Mouse (Mus musculus): Measurements from ENCODE around the gene Pir. TPM values are rescaled to one million over a fixed set of nuclear protein-coding genes. Genes with fewer than 3 reads are reported as not detected.

Pir gene
- polyA plus RNA-seq, 1 experiment from 2014 or later = 9.0 TPM

- Histone ChIP-seq H3K4me2 (no peak overlapping the region), H3K27me3 (peaks cover 13% of the 10 kb centered on the region; the same call in 1 of the 2 replicates), H3K36me3 (no peaks in the 10 kb centered on the region), H3K4me3 (no peak overlapping the region), H3K9me3 (no peaks in the 10 kb centered on the region), H3K27ac (no peak overlapping the region), H3K9ac (no peak overlapping the region), H3K4me1 (no peaks in the 10 kb centered on the region)
- no peak for ATAC-seq (ENCODE audit: insufficient number of reproducible peaks, insufficient read depth, low FRiP score, low TSS enrichment, low read depth)
- WGBS = 84% methylated on average over 4 of the region's 4 CpGs
These were observed 69.4 kb downstream of the Pir start for GRCm38 (mm10) chrX:164338591-164338990.

- no peak for ATAC-seq (ENCODE audit: insufficient number of reproducible peaks, insufficient read depth, low FRiP score, low TSS enrichment, low read depth)
- WGBS = 78% methylated on average over 4 of the region's 4 CpGs
- Histone ChIP-seq H3K4me3 (no peak overlapping the region), H3K4me1 (no peaks in the 10 kb centered on the region), H3K27me3 (peaks cover 8% of the 10 kb centered on the region; the same call in 1 of the 2 replicates), H3K9me3 (no peaks in the 10 kb centered on the region), H3K4me2 (no peak overlapping the region), H3K9ac (no peak overlapping the region), H3K27ac (no peak overlapping the region), H3K36me3 (no peaks in the 10 kb centered on the region)
These were observed 76.3 kb downstream of the Pir start for GRCm38 (mm10) chrX:164345359-164345938.

GRCm38 (mm10) chrX:164348937-164349336 is 79.8 kb downstream of the Pir start:
- ATAC-seq (ENCODE audit: insufficient number of reproducible peaks, insufficient read depth, low FRiP score, low TSS enrichment, low read depth) = no peak

GRCm38 (mm10) chrX:164365153-164365865 is 96.1 kb downstream of the Pir start:
- H3K36me3 ChIP-seq = no peaks in the 10 kb centered on the region
- peaks cover 15% of the 10 kb centered on the region for H3K27me3 ChIP-seq
- H3K27ac ChIP-seq = no peak overlapping the region
- no peak overlapping the region for H3K4me2 ChIP-seq
- 77% methylated on average over 4 of the region's 4 CpGs for WGBS
- no peaks in the 10 kb centered on the region for H3K9me3 ChIP-seq
- no peak for ATAC-seq (ENCODE audit: insufficient number of reproducible peaks, insufficient read depth, low FRiP score, low TSS enrichment, low read depth)
- no peak overlapping the region for H3K4me3 ChIP-seq
- H3K9ac ChIP-seq = no peak overlapping the region
- H3K4me1 ChIP-seq = no peaks in the 10 kb centered on the region

More at GRCm38 (mm10) chrX:164348937-164349336, 79.8 kb downstream of the Pir start:
- 80% methylated on average over 3 of the region's 3 CpGs for WGBS
- H3K9ac ChIP-seq = no peak overlapping the region
- no peak overlapping the region for H3K4me2 ChIP-seq
- no peak overlapping the region for H3K27ac ChIP-seq
- H3K4me3 ChIP-seq = no peak overlapping the region
- no peaks in the 10 kb centered on the region for H3K27me3 ChIP-seq
- no peaks in the 10 kb centered on the region for H3K9me3 ChIP-seq
- no peaks in the 10 kb centered on the region for H3K4me1 ChIP-seq
- H3K36me3 ChIP-seq = no peaks in the 10 kb centered on the region

- WGBS = 56% methylated on average over 3 of the region's 3 CpGs
These were observed 101.4 kb downstream of the Pir start for GRCm38 (mm10) chrX:164370576-164370975.

GRCm38 (mm10) chrX:164373081-164373480 is 103.9 kb downstream of the Pir start, which contains the start of gene Vegfd:
Gene Vegfd, plus strand, starts transcription at chrX:164373378.
- Histone ChIP-seq H3K9ac (no peak within 1 kb of the TSS), H3K36me3 (no peaks in the 10 kb centered on the region), H3K4me3 (no peak within 1 kb of the TSS), H3K27ac (no peak within 1 kb of the TSS), H3K27me3 (peaks cover 5% of the 10 kb centered on the region), H3K4me2 (no peak within 1 kb of the TSS), H3K9me3 (no peaks in the 10 kb centered on the region), H3K4me1 (no peaks in the 10 kb centered on the region; the same call in 1 of the 2 replicates)
- WGBS = 27% methylated on average over 3 of the region's 3 CpGs
- no peak for ATAC-seq (ENCODE audit: insufficient number of reproducible peaks, insufficient read depth, low FRiP score, low TSS enrichment, low read depth)

More at GRCm38 (mm10) chrX:164370576-164370975, 101.4 kb downstream of the Pir start:
- H3K4me3 ChIP-seq = no peak overlapping the region
- 0 out of 2 replicates have a peak, but pooled peaks cover under 1% of the 10 kb centered on the region for H3K27me3 ChIP-seq
- H3K4me1 ChIP-seq = no peaks in the 10 kb centered on the region; the same call in 1 of the 2 replicates
- no peaks in the 10 kb centered on the region for H3K9me3 ChIP-seq
- H3K4me2 ChIP-seq = no peak overlapping the region
- H3K36me3 ChIP-seq = no peaks in the 10 kb centered on the region
- H3K27ac ChIP-seq = no peak overlapping the region
- no peak overlapping the region for H3K9ac ChIP-seq
- no peak for ATAC-seq (ENCODE audit: insufficient number of reproducible peaks, insufficient read depth, low FRiP score, low TSS enrichment, low read depth)

- no peak overlapping the region for H3K27ac ChIP-seq
- ATAC-seq (ENCODE audit: insufficient number of reproducible peaks, insufficient read depth, low FRiP score, low TSS enrichment, low read depth) = no peak
- H3K9me3 ChIP-seq = no peaks in the 10 kb centered on the region
- no peak overlapping the region for H3K4me3 ChIP-seq
- H3K9ac ChIP-seq = no peak overlapping the region
- peaks cover 14% of the 10 kb centered on the region for H3K27me3 ChIP-seq
- H3K4me2 ChIP-seq = no peak overlapping the region
- WGBS = 28% methylated on average over 5 of the region's 5 CpGs
- H3K36me3 ChIP-seq = no peaks in the 10 kb centered on the region
- H3K4me1 ChIP-seq = no peaks in the 10 kb centered on the region; the same call in 1 of the 2 replicates
These were observed 105.4 kb downstream of the Pir start for GRCm38 (mm10) chrX:164374586-164374985.

GRCm38 (mm10) chrX:164379721-164380120 is 110.5 kb downstream of the Pir start:
- Histone ChIP-seq H3K9me3 (no peaks in the 10 kb centered on the region), H3K36me3 (no peaks in the 10 kb centered on the region), H3K4me2 (no peak overlapping the region), H3K4me1 (no peaks in the 10 kb centered on the region), H3K27ac (no peak overlapping the region), H3K9ac (no peak overlapping the region), H3K27me3 (peaks cover 24% of the 10 kb centered on the region), H3K4me3 (no peak overlapping the region)
- WGBS = 75% methylated on average over 4 of the region's 4 CpGs
- no peak for ATAC-seq (ENCODE audit: insufficient number of reproducible peaks, insufficient read depth, low FRiP score, low TSS enrichment, low read depth)

GRCm38 (mm10) chrX:164381618-164382408 is 112.6 kb downstream of the Pir start:
- Histone ChIP-seq H3K9me3 (no peaks in the 10 kb centered on the region), H3K9ac (peak overlapping the region; percentile 44; the same call in 1 of the 2 replicates), H3K4me1 (no peaks in the 10 kb centered on the region), H3K27me3 (peaks cover 21% of the 10 kb centered on the region; the same call in 1 of the 2 replicates), H3K36me3 (no peaks in the 10 kb centered on the region), H3K27ac (no peak overlapping the region; the same call in 1 of the 2 replicates), H3K4me2 (peak overlapping the region; percentile 61), H3K4me3 (peak overlapping the region; percentile 41)
- ATAC-seq (ENCODE audit: insufficient number of reproducible peaks, insufficient read depth, low FRiP score, low TSS enrichment, low read depth) = peak; percentile 97
- WGBS = 24% methylated on average over 32 of the region's 33 CpGs

- no peak for ATAC-seq (ENCODE audit: insufficient number of reproducible peaks, insufficient read depth, low FRiP score, low TSS enrichment, low read depth)
- Histone ChIP-seq H3K4me1 (no peaks in the 10 kb centered on the region), H3K36me3 (no peaks in the 10 kb centered on the region), H3K27me3 (peaks cover 23% of the 10 kb centered on the region), H3K9ac (no peak overlapping the region), H3K27ac (no peak overlapping the region), H3K4me3 (no peak overlapping the region), H3K9me3 (no peaks in the 10 kb centered on the region), H3K4me2 (no peak overlapping the region)
- WGBS = 69% methylated on average over 4 of the region's 4 CpGs
These were observed 124.9 kb downstream of the Pir start for GRCm38 (mm10) chrX:164394091-164394490.

- Histone ChIP-seq H3K9ac (no peak overlapping the region), H3K4me3 (no peak overlapping the region), H3K4me1 (no peaks in the 10 kb centered on the region), H3K27me3 (peaks cover 16% of the 10 kb centered on the region; the same call in 1 of the 2 replicates), H3K27ac (no peak overlapping the region), H3K9me3 (no peaks in the 10 kb centered on the region), H3K36me3 (no peaks in the 10 kb centered on the region), H3K4me2 (no peak overlapping the region)
- ATAC-seq (ENCODE audit: insufficient number of reproducible peaks, insufficient read depth, low FRiP score, low TSS enrichment, low read depth) = no peak
- WGBS = 66% methylated on average over 3 of the region's 3 CpGs
These were observed 129.3 kb downstream of the Pir start for GRCm38 (mm10) chrX:164398456-164398855.
